Mouse (Mus musculus) ES-E14 (cell line): ENCODE data around the gene Pebp1.
A peak's percentile ranks its signal among the peaks of the same experiment; 100 is the strongest.

ENCODE experiments used
- CHD2 ChIP-seq: IDR thresholded peaks from 2 replicates; pipeline ENCODE4 v1.6.1; 2014; ENCODE audit warnings: mild to moderate bottlenecking, low read depth, low read length, inconsistent platforms
- HCFC1 ChIP-seq: IDR thresholded peaks from 2 replicates; pipeline ENCODE4 v1.6.1; 2012; ENCODE audit warnings: low read length, inconsistent platforms, borderline replicate concordance; ENCODE audit not compliant: insufficient read depth
- ZNF384 ChIP-seq: IDR thresholded peaks from 2 replicates; pipeline ENCODE4 v1.6.1; 2012; ENCODE audit warnings: low read depth, low read length, inconsistent platforms

DNA sequence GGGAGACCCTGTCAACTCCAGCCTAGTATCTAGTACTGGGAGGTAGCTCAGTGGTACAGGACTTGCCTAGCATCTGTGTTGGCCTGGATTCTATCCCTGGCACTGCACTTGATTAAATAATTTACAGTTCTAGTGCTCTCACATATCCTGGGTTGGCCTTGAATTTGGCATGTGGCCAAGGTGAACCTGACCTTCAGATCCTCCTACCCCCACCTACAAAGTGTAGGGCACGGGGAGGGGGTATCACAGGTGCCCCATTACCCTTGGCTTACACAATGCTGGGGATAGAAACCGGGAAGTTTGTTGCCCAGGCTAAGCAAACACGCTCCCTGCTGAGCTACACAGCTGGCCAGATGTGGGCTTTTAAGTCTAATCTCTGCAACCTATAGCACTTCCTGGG lies 15.5 kb upstream of the Pebp1 start:
- no peak for TF ChIP-seq ZNF384
- TF ChIP-seq CHD2, result 0 out of 2 replicates have a peak, but pooled peaks have one; percentile 6
- no peak for TF ChIP-seq HCFC1
